Mouse (Mus musculus) cerebellum, adult 2 months (tissue): ENCODE measurements around the gene Id1. TPM values are rescaled to one million over a fixed set of nuclear protein-coding genes. Genes with fewer than 3 reads are reported as not detected.

ENCODE experiments used
- DNase-seq, 2 experiments: peaks; one replicate each; pipeline ENCODE4 v3.0.0; 2021
- H3K27ac ChIP-seq: fragments of 200-500 bp; 2 replicates; pipeline ENCODE4 v1.5.1; 2012; ENCODE audit warnings: low read length, control low read depth, inconsistent platforms; ENCODE audit not compliant: insufficient read depth
- H3K27me3 ChIP-seq: fragments of 200-500 bp; 2 replicates; pipeline ENCODE4 v1.6.1; 2012; ENCODE audit warnings: inconsistent platforms, mild to moderate bottlenecking, low read length, moderate library complexity; ENCODE audit not compliant: control insufficient read depth, insufficient read depth
- H3K4me1 ChIP-seq: fragments of 200-500 bp; 2 replicates; pipeline ENCODE4 v1.6.1; 2011; ENCODE audit warnings: low read length; ENCODE audit not compliant: control insufficient read depth, insufficient read depth
- H3K4me3 ChIP-seq: fragments of 200-500 bp; replicated peaks from 2 replicates; pipeline ENCODE3; 2011; ENCODE audit warnings: mild to moderate bottlenecking, low read depth, low read length, control low read depth; ENCODE audit not compliant: insufficient read depth
- CTCF ChIP-seq: fragments of 200-500 bp; IDR thresholded peaks from 2 replicates; pipeline ENCODE4 v1.5.1; 2011; ENCODE audit warnings: low read depth, mild to moderate bottlenecking, control low read depth, low read length, moderate library complexity, borderline replicate concordance; ENCODE audit not compliant: insufficient read depth
- POLR2A ChIP-seq: fragments of 200-500 bp; IDR thresholded peaks from 2 replicates; pipeline ENCODE4 v1.6.1; 2011; ENCODE audit warnings: low read length, control low read depth, borderline replicate concordance; ENCODE audit not compliant: insufficient read depth
- WGBS: fragments of 180-500 bp; shearing (Covaris S2); methylation state at CpG from one replicate; pipeline ENCODE4 v1.1.7; 2018; 5-methylcytosine and 5-hydroxymethylcytosine counted together
- polyA plus RNA-seq: library from polyadenylated mRNA; depleted of rRNA; stranded (reverse); fragments of >200 nt; gene quantifications from 2 replicates; pipeline ENCODE4 v1.2.3, GENCODE M21; 2012

The Id1 gene
- polyA plus RNA-seq, 1 experiment, result 68.7 TPM

GRCm38 (mm10) chr2:152723651-152724331 lies 12.3 kb upstream of the Id1 start:
- Histone ChIP-seq H3K27ac (no peak overlapping the region; the same call in 1 of the 2 replicates), H3K27me3 (0 out of 2 replicates have a peak, but pooled peaks cover 1% of the 10 kb centered on the region), H3K4me3 (no peak overlapping the region), H3K4me1 (no peaks in the 10 kb centered on the region; the same call in 1 of the 2 replicates)
- no peak for DNase-seq
- WGBS, result 16% methylated on average over 37 of the region's 37 CpGs
- TF ChIP-seq CTCF (no peak), POLR2A (no peak)

GRCm38 (mm10) chr2:152724332-152724723 lies 11.7 kb upstream of the Id1 start:
- WGBS, result 92% methylated on average over 3 of the region's 3 CpGs
- no peak for DNase-seq
- Histone ChIP-seq H3K4me3 (no peak overlapping the region), H3K4me1 (peaks cover under 1% of the 10 kb centered on the region; the same call in 1 of the 2 replicates), H3K27ac (no peak overlapping the region; the same call in 1 of the 2 replicates), H3K27me3 (0 out of 2 replicates have a peak, but pooled peaks cover 1% of the 10 kb centered on the region)
- TF ChIP-seq CTCF, result no peak
- TF ChIP-seq POLR2A, result no peak

GRCm38 (mm10) chr2:152725178-152725750 lies 10.8 kb upstream of the Id1 start:
- 82% methylated on average over 15 of the region's 15 CpGs for WGBS
- Histone ChIP-seq H3K4me3 (no peak overlapping the region), H3K27me3 (0 out of 2 replicates have a peak, but pooled peaks cover 1% of the 10 kb centered on the region), H3K4me1 (peaks cover 6% of the 10 kb centered on the region; the same call in 1 of the 2 replicates), H3K27ac (no peak overlapping the region)
- no peak for DNase-seq
- TF ChIP-seq POLR2A (no peak), CTCF (no peak)

- H3K4me3 ChIP-seq, result no peak overlapping the region
- no peak overlapping the region for H3K27ac ChIP-seq
- H3K4me1 ChIP-seq, result peaks cover 6% of the 10 kb centered on the region; the same call in 1 of the 2 replicates
- no peak for TF ChIP-seq CTCF
- TF ChIP-seq POLR2A, result no peak
- no peak for DNase-seq
- WGBS, result 91% methylated on average over 6 of the region's 6 CpGs
- H3K27me3 ChIP-seq, result 0 out of 2 replicates have a peak, but pooled peaks cover 1% of the 10 kb centered on the region
Observed at GRCm38 (mm10) chr2:152726213-152726612, 9.8 kb upstream of the Id1 start.

GRCm38 (mm10) chr2:152726751-152727335 lies 9.2 kb upstream of the Id1 start:
- no peak for DNase-seq
- 85% methylated on average over 6 of the region's 6 CpGs for WGBS
- Histone ChIP-seq H3K27ac (no peak overlapping the region), H3K27me3 (0 out of 2 replicates have a peak, but pooled peaks cover 1% of the 10 kb centered on the region), H3K4me3 (no peak overlapping the region), H3K4me1 (peaks cover 6% of the 10 kb centered on the region; the same call in 1 of the 2 replicates)
- no peak for TF ChIP-seq CTCF
- TF ChIP-seq POLR2A, result no peak

GRCm38 (mm10) chr2:152727795-152728510 lies 8.1 kb upstream of the Id1 start:
- no peak overlapping the region; the same call in 1 of the 2 replicates for H3K27ac ChIP-seq
- TF ChIP-seq CTCF (no peak), POLR2A (no peak)
- 82% methylated on average over 14 of the region's 14 CpGs for WGBS

GRCm38 (mm10) chr2:152728594-152728993 lies 7.5 kb upstream of the Id1 start:
- whole genome bisulfite sequencing, result 87% methylated on average over 7 of the region's 7 CpGs
- no peak for DNase-seq
- 0 out of 2 replicates have a peak, but pooled peaks cover 1% of the 10 kb centered on the region for H3K27me3 ChIP-seq
- no peak overlapping the region for H3K27ac ChIP-seq
- no peak overlapping the region for H3K4me3 ChIP-seq
- TF ChIP-seq CTCF, result no peak
- no peak for TF ChIP-seq POLR2A
- peaks cover 6% of the 10 kb centered on the region; the same call in 1 of the 2 replicates for H3K4me1 ChIP-seq

More at GRCm38 (mm10) chr2:152727795-152728510, 8.1 kb upstream of the Id1 start:
- DNase-seq, result no peak
- Histone ChIP-seq H3K4me3 (no peak overlapping the region), H3K27me3 (0 out of 2 replicates have a peak, but pooled peaks cover 1% of the 10 kb centered on the region), H3K4me1 (peaks cover 6% of the 10 kb centered on the region; the same call in 1 of the 2 replicates)
